Mouse (Mus musculus): ENCODE data around the gene Ttc7b.

Gene Ttc7b

GRCm38 (mm10) chr12:100262846-100263245, 257.8 kb downstream of the Ttc7b start:
- DNase-seq, result no peak

DNA sequence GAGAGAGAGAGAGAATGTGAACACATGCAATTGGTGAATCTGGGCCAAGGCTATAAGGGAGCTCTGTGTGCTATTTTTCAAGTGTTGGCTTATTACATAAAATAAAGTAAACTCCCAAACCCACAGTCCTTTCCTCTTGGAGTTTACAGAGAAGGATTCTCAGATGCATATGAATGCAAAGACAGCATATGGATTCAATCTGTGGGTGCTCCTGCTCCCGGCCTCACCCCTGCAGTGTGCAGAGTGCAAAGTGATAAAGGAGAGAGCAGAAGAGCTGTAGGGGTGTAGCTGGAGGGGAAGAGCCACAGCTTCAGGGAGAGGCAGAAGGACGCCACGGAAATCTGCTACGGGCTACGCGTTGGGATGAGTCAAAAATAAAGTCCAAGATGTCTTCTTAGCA, 258.9 kb downstream of the Ttc7b start:
- no peak for DNase-seq

DNA sequence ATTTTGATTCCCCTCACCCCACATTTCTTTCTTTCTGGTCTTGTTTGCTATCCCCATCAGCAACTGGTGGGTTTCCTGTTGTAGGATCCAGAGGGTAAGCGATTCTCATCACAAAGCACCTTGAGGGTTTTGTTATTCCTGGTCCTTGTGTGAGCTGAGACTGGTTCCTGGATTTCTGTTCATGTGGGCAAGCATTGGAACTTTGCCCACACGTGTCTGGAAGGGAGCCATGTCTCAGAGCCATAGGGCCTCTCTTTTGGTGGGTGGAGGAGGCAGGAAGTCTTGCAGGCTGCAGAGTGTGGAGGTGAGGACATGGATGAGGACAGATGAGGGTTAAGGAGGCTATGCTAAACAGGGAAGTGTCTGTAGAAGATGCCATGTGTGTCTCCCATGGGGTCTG, 260.5 kb downstream of the Ttc7b start:
- no peak for DNase-seq

DNA sequence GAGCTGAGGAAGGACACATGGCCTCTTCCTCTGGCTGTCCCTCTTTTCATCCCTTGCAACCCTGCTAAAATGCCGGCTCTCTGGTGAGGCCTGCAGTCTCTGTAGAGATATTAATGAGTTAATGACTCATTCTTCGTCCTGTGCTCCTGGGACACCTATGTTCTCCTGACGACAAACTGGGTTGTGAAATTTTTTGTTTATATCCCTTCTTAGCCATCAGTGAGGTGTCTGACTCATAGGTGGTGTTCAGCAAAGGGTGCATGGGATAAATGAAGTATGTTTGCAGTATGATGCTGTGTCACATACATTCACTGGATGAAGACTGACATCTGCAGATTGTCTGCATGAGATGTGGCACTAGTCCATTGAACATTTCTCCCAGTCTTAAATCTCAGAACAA, 262.8 kb downstream of the Ttc7b start:
- no peak for DNase-seq

GRCm38 (mm10) chr12:100255441-100255949, 265.1 kb downstream of the Ttc7b start:
- DNase-seq, result no peak

- DNase-seq, result no peak
Measured at GRCm38 (mm10) chr12:100254471-100254870, 266.2 kb downstream of the Ttc7b start.

All from thymus, postnatal 14 days (tissue).